Mouse (Mus musculus): Measurements from ENCODE around the gene Bicd1.

- TF ChIP-seq CTCF (IDR thresholded peaks at IDR 0.05; ENCODE audit: extremely low read depth, insufficient read depth, insufficient read length, insufficient replicate concordance) (no peak), POLR2A (IDR thresholded peaks at IDR 0.05; ENCODE audit: low read depth, low read length) (no peak)
Observed at GRCm38 (mm10) chr6:149442884-149443283, 34.2 kb downstream of the Bicd1 start.
